Mouse (Mus musculus): ENCODE results near the gene Pebp1. TPM values are rescaled to one million over a fixed set of nuclear protein-coding genes. Genes with fewer than 3 reads are reported as not detected.
A peak's percentile ranks its signal among the peaks of the same experiment; 100 is the strongest.

Gene Pebp1
- polyA plus RNA-seq, 1 experiment from 2014 or later = 129 TPM

GRCm38 (mm10) chr5:117291312-117291711 is 3.9 kb upstream of the Pebp1 start:
- ATAC-seq (no peak), DNase-seq (no peak)
- WGBS (ENCODE audit: insufficient replicate concordance) = 82% methylated on average over 3 of the region's 3 CpGs
- Histone ChIP-seq H3K4me3 (ENCODE audit: low read depth, low read length) (no peak overlapping the region), H3K9me3 (ENCODE audit: low read length) (no peaks in the 10 kb centered on the region; the same call in 1 of the 2 replicates), H3K36me3 (replicated peaks; ENCODE audit: insufficient read depth, low read length) (no peaks in the 10 kb centered on the region), H3K4me2 (ENCODE audit: low read depth, low read length) (no peak overlapping the region), H3K4me1 (ENCODE audit: insufficient read depth) (peaks cover 14% of the 10 kb centered on the region), H3K27me3 (ENCODE audit: insufficient read depth, low read length) (no peaks in the 10 kb centered on the region), H3K9ac (replicated peaks) (no peak overlapping the region), H3K27ac (ENCODE audit: low read depth) (no peak overlapping the region)
- TF ChIP-seq CTCF (IDR thresholded peaks at IDR 0.05; ENCODE audit: low read depth) = peak; percentile 35
- TF ChIP-seq EP300 (IDR thresholded peaks at IDR 0.05; ENCODE audit: low read depth) = no peak

DNA sequence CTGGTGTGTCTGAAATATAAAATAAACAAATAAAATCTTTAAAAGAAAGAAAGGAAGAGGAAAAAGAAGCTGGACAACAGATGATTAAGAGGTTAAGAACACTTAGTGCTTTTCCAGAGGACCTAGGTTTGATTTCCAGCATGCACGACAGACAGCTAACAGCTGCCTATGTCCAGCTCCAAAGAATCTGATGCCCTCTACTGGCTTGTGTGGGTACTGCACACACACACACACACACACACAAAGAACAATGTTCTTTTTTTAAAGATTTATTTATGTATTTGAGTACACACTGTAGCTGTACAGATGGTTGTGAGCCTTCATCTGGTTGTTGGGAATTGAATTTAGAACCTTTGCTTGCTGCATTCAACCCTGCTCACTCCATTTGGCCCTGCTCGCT is 2.7 kb upstream of the Pebp1 start:
- 86% methylated on average over 2 of the region's 2 CpGs for WGBS (ENCODE audit: insufficient replicate concordance)
- Histone ChIP-seq H3K4me3 (ENCODE audit: low read depth, low read length) (no peak overlapping the region), H3K4me2 (ENCODE audit: low read depth, low read length) (no peak overlapping the region), H3K4me1 (ENCODE audit: insufficient read depth) (peaks cover 15% of the 10 kb centered on the region), H3K27me3 (ENCODE audit: insufficient read depth, low read length) (no peaks in the 10 kb centered on the region), H3K9me3 (ENCODE audit: low read length) (no peaks in the 10 kb centered on the region; the same call in 1 of the 2 replicates), H3K27ac (ENCODE audit: low read depth) (no peak overlapping the region), H3K9ac (replicated peaks) (no peak overlapping the region), H3K36me3 (replicated peaks; ENCODE audit: insufficient read depth, low read length) (no peaks in the 10 kb centered on the region)
- no peak for ATAC-seq
- no peak for DNase-seq
- peak; percentile 42 for TF ChIP-seq CTCF (IDR thresholded peaks at IDR 0.05; ENCODE audit: low read depth)
- TF ChIP-seq EP300 (IDR thresholded peaks at IDR 0.05; ENCODE audit: low read depth) = no peak

- no peaks in the 10 kb centered on the region; the same call in 1 of the 2 replicates for H3K9me3 ChIP-seq (ENCODE audit: low read length)
- H3K36me3 ChIP-seq (replicated peaks; ENCODE audit: insufficient read depth, low read length) = no peaks in the 10 kb centered on the region
- ATAC-seq = no peak
- H3K9ac ChIP-seq (replicated peaks) = no peak overlapping the region
- H3K4me2 ChIP-seq (ENCODE audit: low read depth, low read length) = no peak overlapping the region
- H3K4me1 ChIP-seq (ENCODE audit: insufficient read depth) = peaks cover 15% of the 10 kb centered on the region
- no peak for TF ChIP-seq EP300 (IDR thresholded peaks at IDR 0.05; ENCODE audit: low read depth)
- no peak for TF ChIP-seq CTCF (IDR thresholded peaks at IDR 0.05; ENCODE audit: low read depth)
- no peak for DNase-seq
- H3K4me3 ChIP-seq (ENCODE audit: low read depth, low read length) = no peak overlapping the region
- no peaks in the 10 kb centered on the region for H3K27me3 ChIP-seq (ENCODE audit: insufficient read depth, low read length)
- H3K27ac ChIP-seq (ENCODE audit: low read depth) = no peak overlapping the region
Measured at GRCm38 (mm10) chr5:117289646-117290045, 2.2 kb upstream of the Pebp1 start.

GRCm38 (mm10) chr5:117286286-117286685 is 1.1 kb downstream of the Pebp1 start:
- peak overlapping the region; percentile 91 for H3K4me2 ChIP-seq (ENCODE audit: low read depth, low read length)
- peaks cover 3% of the 10 kb centered on the region; the same call in 1 of the 2 replicates for H3K36me3 ChIP-seq (replicated peaks; ENCODE audit: insufficient read depth, low read length)
- no peak for TF ChIP-seq EP300 (IDR thresholded peaks at IDR 0.05; ENCODE audit: low read depth)
- no peak for TF ChIP-seq CTCF (IDR thresholded peaks at IDR 0.05; ENCODE audit: low read depth)
- 51% methylated on average over 3 of the region's 3 CpGs for WGBS (ENCODE audit: insufficient replicate concordance)
- H3K9me3 ChIP-seq (ENCODE audit: low read length) = no peaks in the 10 kb centered on the region; the same call in 1 of the 2 replicates
- peak overlapping the region; percentile 63 for H3K4me3 ChIP-seq (ENCODE audit: low read depth, low read length)
- H3K27ac ChIP-seq (ENCODE audit: low read depth) = 0 out of 2 replicates have a peak overlapping the region, but pooled peaks have one; percentile 44
- DNase-seq (no peak), ATAC-seq (no peak)
- peak overlapping the region; percentile 72 for H3K9ac ChIP-seq (replicated peaks)
- peaks cover 15% of the 10 kb centered on the region for H3K4me1 ChIP-seq (ENCODE audit: insufficient read depth)
- no peaks in the 10 kb centered on the region for H3K27me3 ChIP-seq (ENCODE audit: insufficient read depth, low read length)

- Histone ChIP-seq H3K4me1 (ENCODE audit: insufficient read depth) (peaks cover 15% of the 10 kb centered on the region), H3K9me3 (ENCODE audit: low read length) (no peaks in the 10 kb centered on the region; the same call in 1 of the 2 replicates), H3K27me3 (ENCODE audit: insufficient read depth, low read length) (no peaks in the 10 kb centered on the region), H3K27ac (ENCODE audit: low read depth) (no peak overlapping the region), H3K36me3 (replicated peaks; ENCODE audit: insufficient read depth, low read length) (peaks cover 5% of the 10 kb centered on the region), H3K4me3 (ENCODE audit: low read depth, low read length) (no peak overlapping the region), H3K9ac (replicated peaks) (no peak overlapping the region), H3K4me2 (ENCODE audit: low read depth, low read length) (no peak overlapping the region)
- no peak for DNase-seq
- no peak for TF ChIP-seq CTCF (IDR thresholded peaks at IDR 0.05; ENCODE audit: low read depth)
- no peak for TF ChIP-seq EP300 (IDR thresholded peaks at IDR 0.05; ENCODE audit: low read depth)
- 89% methylated on average over 4 of the region's 4 CpGs for WGBS (ENCODE audit: insufficient replicate concordance)
- no peak for ATAC-seq
Measured at GRCm38 (mm10) chr5:117285266-117285665, 2.2 kb downstream of the Pebp1 start.

DNA sequence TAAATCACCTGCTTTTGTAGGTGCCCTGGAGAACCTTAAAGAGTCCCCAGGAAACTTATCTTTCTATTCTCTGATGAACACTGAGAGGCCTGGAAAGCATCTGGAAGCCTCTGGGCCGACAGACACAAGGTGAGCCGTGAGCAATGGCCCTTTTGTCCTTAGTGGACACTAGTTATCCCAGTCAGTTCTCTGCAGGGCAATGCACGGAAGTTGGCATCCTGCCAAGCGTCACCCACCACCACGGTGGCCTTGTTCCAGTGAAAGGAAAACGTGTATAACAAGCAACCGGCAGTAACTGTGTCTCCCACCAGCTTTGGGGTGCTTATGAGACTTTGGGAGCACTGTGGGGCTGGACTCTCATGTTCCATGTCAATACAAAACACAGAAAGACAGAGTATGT is 2.7 kb downstream of the Pebp1 start:
- TF ChIP-seq CTCF (IDR thresholded peaks at IDR 0.05; ENCODE audit: low read depth) (no peak), EP300 (IDR thresholded peaks at IDR 0.05; ENCODE audit: low read depth) (no peak)

DNA sequence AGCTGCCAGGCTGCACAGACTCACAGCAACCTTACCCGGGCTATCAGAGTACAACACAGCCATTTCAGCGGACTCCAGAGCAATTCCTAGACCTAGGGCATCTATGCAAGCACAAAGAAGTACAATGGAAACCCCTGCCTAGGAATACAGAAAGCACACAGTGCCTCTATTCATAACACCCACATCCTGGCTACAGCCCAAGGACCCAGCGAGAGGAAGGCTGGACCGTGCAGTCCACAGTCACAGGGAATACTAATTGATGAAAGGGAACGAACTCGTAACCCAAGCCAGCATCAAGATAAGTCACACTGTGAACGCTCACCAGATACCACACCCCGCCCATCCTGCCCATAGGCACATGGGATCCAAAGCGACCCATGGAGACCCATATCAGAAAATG is 3.4 kb downstream of the Pebp1 start:
- TF ChIP-seq CTCF (IDR thresholded peaks at IDR 0.05; ENCODE audit: low read depth) (no peak), EP300 (IDR thresholded peaks at IDR 0.05; ENCODE audit: low read depth) (no peak)
- Histone ChIP-seq H3K4me3 (ENCODE audit: low read depth, low read length) (no peak overlapping the region), H3K4me2 (ENCODE audit: low read depth, low read length) (no peak overlapping the region), H3K27me3 (ENCODE audit: insufficient read depth, low read length) (no peaks in the 10 kb centered on the region), H3K36me3 (replicated peaks; ENCODE audit: insufficient read depth, low read length) (peaks cover 5% of the 10 kb centered on the region), H3K9me3 (ENCODE audit: low read length) (no peaks in the 10 kb centered on the region), H3K9ac (replicated peaks) (no peak overlapping the region), H3K4me1 (ENCODE audit: insufficient read depth) (peaks cover 15% of the 10 kb centered on the region), H3K27ac (ENCODE audit: low read depth) (no peak overlapping the region)
- DNase-seq (no peak), ATAC-seq (no peak)
- WGBS (ENCODE audit: insufficient replicate concordance) = 67% methylated on average over 9 of the region's 9 CpGs

More for the DNA sequence above, 2.7 kb downstream of the Pebp1 start:
- H3K36me3 ChIP-seq (replicated peaks; ENCODE audit: insufficient read depth, low read length) = peaks cover 5% of the 10 kb centered on the region
- no peak overlapping the region for H3K4me2 ChIP-seq (ENCODE audit: low read depth, low read length)
- H3K27ac ChIP-seq (ENCODE audit: low read depth) = no peak overlapping the region
- no peak overlapping the region for H3K9ac ChIP-seq (replicated peaks)
- H3K4me1 ChIP-seq (ENCODE audit: insufficient read depth) = peaks cover 15% of the 10 kb centered on the region
- no peaks in the 10 kb centered on the region for H3K27me3 ChIP-seq (ENCODE audit: insufficient read depth, low read length)
- no peak for ATAC-seq
- no peak overlapping the region for H3K4me3 ChIP-seq (ENCODE audit: low read depth, low read length)
- H3K9me3 ChIP-seq (ENCODE audit: low read length) = no peaks in the 10 kb centered on the region
- WGBS (ENCODE audit: insufficient replicate concordance) = 68% methylated on average over 7 of the region's 7 CpGs
- no peak for DNase-seq

Data from liver, postnatal 0 days (tissue).